Mouse (Mus musculus): ENCODE results near the gene Scgn. TPM values are rescaled to one million over a fixed set of nuclear protein-coding genes. Genes with fewer than 3 reads are reported as not detected.

Gene Scgn
- polyA plus RNA-seq, 1 experiment, result not detected

GRCm38 (mm10) chr13:23906906-23907305 lies 84.1 kb downstream of the Scgn start:
- Histone ChIP-seq H3K27me3 (ENCODE audit: control insufficient read depth, insufficient read depth, insufficient read length) (peaks cover 24% of the 10 kb centered on the region), H3K4me3 (no peak overlapping the region), H3ac (ENCODE audit: control insufficient read depth, insufficient read length) (no peak overlapping the region), H3K4me2 (ENCODE audit: low read depth) (no peak overlapping the region), H3K36me3 (ENCODE audit: control insufficient read depth, insufficient read depth) (no peaks in the 10 kb centered on the region), H3K79me2 (ENCODE audit: control insufficient read depth, insufficient read depth) (no peaks in the 10 kb centered on the region)
- TF ChIP-seq REST (IDR thresholded peaks at IDR 0.05; ENCODE audit: insufficient read depth, insufficient read length) (no peak), POLR2AphosphoS2 (IDR thresholded peaks at IDR 0.05; ENCODE audit: insufficient read length, low read depth) (no peak), MAX (IDR thresholded peaks at IDR 0.05; ENCODE audit: low read depth) (no peak), TCF3 (IDR thresholded peaks at IDR 0.05; ENCODE audit: insufficient read length, low read depth) (no peak), SRF (IDR thresholded peaks at IDR 0.05; ENCODE audit: control insufficient read depth, insufficient read length, low read depth) (no peak), USF1 (IDR thresholded peaks at IDR 0.05; ENCODE audit: low read depth) (no peak), POLR2A (IDR thresholded peaks at IDR 0.05; ENCODE audit: insufficient read length, low read depth) (no peak), MYOD1 (IDR thresholded peaks at IDR 0.05; ENCODE audit: control insufficient read depth in 1 of 3, insufficient read length in 2 of 3, low read depth in 2 of 3) (no peak), CEBPB (IDR thresholded peaks at IDR 0.05; ENCODE audit: insufficient read depth, poor library complexity, severe bottlenecking) (no peak), E2F4 (IDR thresholded peaks at IDR 0.05; ENCODE audit: insufficient read depth) (no peak), MYOG (IDR thresholded peaks at IDR 0.05; ENCODE audit: control insufficient read depth in 1 of 3, insufficient read depth in 1 of 3, insufficient read length in 2 of 3, low read depth in 2 of 3) (no peak), TCF12 (IDR thresholded peaks at IDR 0.05; ENCODE audit: insufficient read depth, poor library complexity, severe bottlenecking) (no peak)

Other genes starting within 250 kb of the Scgn start
- gene Hist1h3c, start 245.6 kb downstream of the Scgn start, polyA plus RNA-seq (2012; fragmentation: generic; extraction: Trizol), result 2.5 TPM
- gene Hist1h2bb, start 244.5 kb downstream of the Scgn start, polyA plus RNA-seq (2012; fragmentation: generic; extraction: Trizol), result 1.3 TPM
- gene Hist1h2ab, start 240.1 kb downstream of the Scgn start, polyA plus RNA-seq (2012; fragmentation: generic; extraction: Trizol), result 2.1 TPM
- gene Hist1h3b, start 238.9 kb downstream of the Scgn start, polyA plus RNA-seq (2012; fragmentation: generic; extraction: Trizol), result 1.3 TPM
- gene Hist1h4b, start 234.2 kb downstream of the Scgn start, polyA plus RNA-seq (2012; fragmentation: generic; extraction: Trizol), result 5.5 TPM
- 4.2 TPM for gene Hist1h4a, start 230.0 kb downstream of the Scgn start, polyA plus RNA-seq (2012; fragmentation: generic; extraction: Trizol)
- gene Hist1h3a, start 228.8 kb downstream of the Scgn start, polyA plus RNA-seq (2012; fragmentation: generic; extraction: Trizol), result 1.3 TPM
- gene Hist1h1a, start 227.5 kb downstream of the Scgn start, polyA plus RNA-seq (2012; fragmentation: generic; extraction: Trizol), result 0.98 TPM
- gene Trim38, start 221.3 kb downstream of the Scgn start, polyA plus RNA-seq (2012; fragmentation: generic; extraction: Trizol), result not detected
- gene Slc17a2, start 184.2 kb downstream of the Scgn start, polyA plus RNA-seq (2012; fragmentation: generic; extraction: Trizol), result not detected
- gene Slc17a3, start 151.8 kb downstream of the Scgn start, polyA plus RNA-seq (2012; fragmentation: generic; extraction: Trizol), result not detected
- gene Slc17a1, start 123.5 kb downstream of the Scgn start, polyA plus RNA-seq (2012; fragmentation: generic; extraction: Trizol), result not detected
- gene Slc17a4, start 76.2 kb downstream of the Scgn start, polyA plus RNA-seq (2012; fragmentation: generic; extraction: Trizol), result 0.02 TPM
- not detected for gene Hist1h2ba, start 57.1 kb downstream of the Scgn start, polyA plus RNA-seq (2012; fragmentation: generic; extraction: Trizol)
- not detected for gene Hist1h2aa, start 56.8 kb downstream of the Scgn start, polyA plus RNA-seq (2012; fragmentation: generic; extraction: Trizol)

Measured in myocyte (in vitro differentiated cells).